Comparison of ENCODE assay signal across 9 mouse cellular contexts in genomic region chr10:81401205-81401520, GRCm38 (mm10). TPM values are rescaled to one million over a fixed set of nuclear protein-coding genes. Genes with fewer than 3 reads are reported as not detected.
A peak's percentile ranks its signal among the peaks of the same experiment; 100 is the strongest.
DNase-seq lines count a peak whose midpoint lies in the region; ATAC-seq and TF ChIP-seq lines count a peak whose summit lies in the region.
"Had no signal": no experiment of that assay in that cellular context is flagged by ENCODE, and none has a peak within 500 bp of the region (broad histone marks: within the 10 kb centered on the region; RNA-seq: fewer than 3 reads in every experiment).

No protein-coding gene starts in this region.

- no peak overlapping the region; the same call in 1 of the 2 replicates for H3K4me3 ChIP-seq in neural tube, embryonic 11.5 days (ENCODE audit: low read depth, low read length)
- H3K4me3 ChIP-seq in limb, embryonic 15.5 days, result no peak overlapping the region
- H3K4me3 ChIP-seq in stomach, postnatal 0 days (ENCODE audit: low read depth, low read length), result no peak overlapping the region

- H3K4me2 ChIP-seq in neural tube, embryonic 11.5 days (ENCODE audit: low read depth), result peak overlapping the region; percentile 14; the same call in 1 of the 2 replicates
- H3K4me2 ChIP-seq in limb, embryonic 15.5 days, result no peak overlapping the region
- H3K4me2 ChIP-seq in stomach, postnatal 0 days (replicated peaks; ENCODE audit: low read depth), result no peak overlapping the region

- H3K9ac ChIP-seq in neural tube, embryonic 11.5 days (ENCODE audit: low read length), result peak overlapping the region; percentile 18; the same call in 1 of the 2 replicates
- no peak overlapping the region for H3K9ac ChIP-seq in limb, embryonic 15.5 days
- no peak overlapping the region for H3K9ac ChIP-seq in stomach, postnatal 0 days (ENCODE audit: low read length)

- WGBS in neural tube, embryonic 11.5 days, result 28% methylated on average over 10 of the region's 10 CpGs
- 28% methylated on average over 10 of the region's 10 CpGs for WGBS in limb, embryonic 15.5 days
- 44% methylated on average over 10 of the region's 10 CpGs for WGBS in stomach, postnatal 0 days

- H3K36me3 ChIP-seq in neural tube, embryonic 11.5 days (ENCODE audit: control insufficient read depth, insufficient read depth, low read length), result no peaks in the 10 kb centered on the region
- peaks cover 77% of the 10 kb centered on the region for H3K36me3 ChIP-seq in limb, embryonic 15.5 days
- peaks cover 34% of the 10 kb centered on the region for H3K36me3 ChIP-seq in stomach, postnatal 0 days (ENCODE audit: control insufficient read depth, insufficient read depth, low read length)

- peak; percentile 7 for ATAC-seq in neural tube, embryonic 11.5 days (ENCODE audit: insufficient read depth, low FRiP score, low TSS enrichment)
- ATAC-seq in limb, embryonic 15.5 days (ENCODE audit: insufficient number of reproducible peaks, low FRiP score, low TSS enrichment, low read depth), result no peak
- ATAC-seq in stomach, postnatal 0 days (ENCODE audit: low FRiP score, low TSS enrichment), result peak; percentile 18

- peak; percentile 77 for DNase-seq in cerebellum, adult 9-10 months
- no peak for DNase-seq in cerebellum, adult 11-12 months
- DNase-seq in neural tube, embryonic 11.5 days (ENCODE audit: low spot score), result no peak
- DNase-seq in neural tube, embryonic 10.5 days (ENCODE audit: extremely low spot score, low spot score), result no peak
- DNase-seq in stomach, postnatal 0 days (ENCODE audit: low spot score), result no peak
- no peak for DNase-seq in ovary, postnatal 36 days (ENCODE audit: low spot score)
- no peak for DNase-seq in adrenal gland, adult 8-10 months

- peaks cover 11% of the 10 kb centered on the region; the same call in 1 of the 2 replicates for H3K27me3 ChIP-seq in neural tube, embryonic 11.5 days (ENCODE audit: control insufficient read depth, insufficient read depth, low read length)
- H3K27me3 ChIP-seq in limb, embryonic 15.5 days, result no peaks in the 10 kb centered on the region
- no peaks in the 10 kb centered on the region for H3K27me3 ChIP-seq in stomach, postnatal 0 days (ENCODE audit: control insufficient read depth, insufficient read depth, low read length)

- TF ChIP-seq EP300 in stomach, postnatal 0 days (optimal IDR thresholded peaks at IDR 0.05), result no peak

- no peak for TF ChIP-seq CTCF in stomach, postnatal 0 days (IDR thresholded peaks at IDR 0.05; ENCODE audit: low read depth)

- no peaks in the 10 kb centered on the region for H3K9me3 ChIP-seq in neural tube, embryonic 11.5 days (ENCODE audit: control insufficient read depth, low read length)
- H3K9me3 ChIP-seq in limb, embryonic 15.5 days, result no peaks in the 10 kb centered on the region
- no peaks in the 10 kb centered on the region for H3K9me3 ChIP-seq in stomach, postnatal 0 days (ENCODE audit: control insufficient read depth, low read length)

- peak overlapping the region; percentile 96 for H3K27ac ChIP-seq in neural tube, embryonic 11.5 days (ENCODE audit: low read depth, low read length)
- H3K27ac ChIP-seq in limb, embryonic 15.5 days, result peak overlapping the region; percentile 93
- H3K27ac ChIP-seq in stomach, postnatal 0 days (replicated peaks), result peak overlapping the region; percentile 83

- peaks cover 46% of the 10 kb centered on the region for H3K4me1 ChIP-seq in neural tube, embryonic 11.5 days (ENCODE audit: control insufficient read depth, insufficient read depth, low read length)
- H3K4me1 ChIP-seq in limb, embryonic 15.5 days, result peaks cover 66% of the 10 kb centered on the region
- H3K4me1 ChIP-seq in stomach, postnatal 0 days (replicated peaks; ENCODE audit: control insufficient read depth, insufficient read depth), result peaks cover 8% of the 10 kb centered on the region

RNA-seq across cellular contexts. Expression of gene Smim24, which starts 8.3 kb away (rescaled TPM):
- 1.9 and 3.5 TPM in 2 replicates for polyA plus RNA-seq in neural tube, embryonic 11.5 days (2014; fragmentation: Nextera tagmentation; extraction: Ambion mirVana)
- polyA plus RNA-seq in limb, embryonic 15.5 days (2015; fragmentation: Nextera tagmentation; extraction: Ambion mirVana), result 2.9 and 3.6 TPM in 2 replicates
- 205 and 239 TPM in 2 replicates for polyA plus RNA-seq in stomach, postnatal 0 days (2015; fragmentation: Nextera tagmentation; extraction: Ambion mirVana)
- 1 to 10 TPM in 2 of 4 experiments, under 1 TPM in 2; 0.78 to 2.0 (median 0.96) TPM for total RNA-seq in adrenal gland, adult 8-10 months (2022)

RNA-seq across cellular contexts. Expression of gene Gm48552, which starts 12.4 kb away (rescaled TPM):
- polyA plus RNA-seq in neural tube, embryonic 11.5 days (2014; fragmentation: Nextera tagmentation; extraction: Ambion mirVana), result 0.97 and 1.3 TPM in 2 replicates
- polyA plus RNA-seq in limb, embryonic 15.5 days (2015; fragmentation: Nextera tagmentation; extraction: Ambion mirVana), result 0.51 and 1.7 TPM in 2 replicates
- 0.29 and 0.36 TPM in 2 replicates for polyA plus RNA-seq in stomach, postnatal 0 days (2015; fragmentation: Nextera tagmentation; extraction: Ambion mirVana)
- total RNA-seq in adrenal gland, adult 8-10 months (2022), result 1 to 10 TPM; 2.0 to 4.2 (median 2.6) TPM
- total RNA-seq: neutrophil, adult 5-6 weeks had no signal

RNA-seq across cellular contexts. Expression of gene Gm48551, which starts 16.9 kb away (rescaled TPM):
- polyA plus RNA-seq in neural tube, embryonic 11.5 days (2014; fragmentation: Nextera tagmentation; extraction: Ambion mirVana), result 1.7 and 3.0 TPM in 2 replicates
- polyA plus RNA-seq in limb, embryonic 15.5 days (2015; fragmentation: Nextera tagmentation; extraction: Ambion mirVana), result 2.1 and 3.1 TPM in 2 replicates
- 1.1 and 1.4 TPM in 2 replicates for polyA plus RNA-seq in stomach, postnatal 0 days (2015; fragmentation: Nextera tagmentation; extraction: Ambion mirVana)
- 1 to 10 TPM in 2 of 4 experiments, under 1 TPM in 2; 0.65 to 2.9 (median 1.0) TPM for total RNA-seq in adrenal gland, adult 8-10 months (2022)

RNA-seq across cellular contexts. Expression of gene Dohh, which starts 16.9 kb away (rescaled TPM):
- polyA plus RNA-seq in neural tube, embryonic 11.5 days (2014; fragmentation: Nextera tagmentation; extraction: Ambion mirVana), result 64.1 and 76.1 TPM in 2 replicates
- polyA plus RNA-seq in limb, embryonic 15.5 days (2015; fragmentation: Nextera tagmentation; extraction: Ambion mirVana), result 79.8 and 88.7 TPM in 2 replicates
- polyA plus RNA-seq in stomach, postnatal 0 days (2015; fragmentation: Nextera tagmentation; extraction: Ambion mirVana), result 59.4 and 63.0 TPM in 2 replicates
- 10 to 100 TPM; 49.8 to 60.2 (median 55.0) TPM for total RNA-seq in adrenal gland, adult 8-10 months (2022)

RNA-seq across cellular contexts. Expression of gene Fzr1, which starts 22.8 kb away (rescaled TPM):
- 112 and 120 TPM in 2 replicates for polyA plus RNA-seq in neural tube, embryonic 11.5 days (2014; fragmentation: Nextera tagmentation; extraction: Ambion mirVana)
- polyA plus RNA-seq in limb, embryonic 15.5 days (2015; fragmentation: Nextera tagmentation; extraction: Ambion mirVana), result 82.2 and 90.9 TPM in 2 replicates
- polyA plus RNA-seq in stomach, postnatal 0 days (2015; fragmentation: Nextera tagmentation; extraction: Ambion mirVana), result 51.4 and 51.6 TPM in 2 replicates
- total RNA-seq in adrenal gland, adult 8-10 months (2022), result 10 to 100 TPM; 47.1 to 52.7 (median 49.9) TPM

Comparison
In these comparisons a context has a peak if more than half of its experiments do, and no peak if none do; other contexts are left out.
1. RNA of gene Smim24, which starts 8.3 kb away (polyA plus RNA-seq): 205 to 239 TPM in stomach, postnatal 0 days; 2.9 to 3.6 TPM in limb, embryonic 15.5 days and 1.9 to 3.5 TPM in neural tube, embryonic 11.5 days; every median in the first group is over 10 times any median in the second.
2. Peak in every context shown above with its lines, with median percentiles within 50 percentile points of each other: H3K27ac ChIP-seq.